Mouse (Mus musculus) hindbrain, embryonic 14.5 days (tissue): ENCODE measurements around the gene Col4a3. TPM values are rescaled to one million over a fixed set of nuclear protein-coding genes. Genes with fewer than 3 reads are reported as not detected.
A peak's percentile ranks its signal among the peaks of the same experiment; 100 is the strongest.

Experiments
- ATAC-seq: fragments of 200-750 bp; cut with Nextera tagmentation; 2 replicates; pipeline ENCODE4 v1.8.0; 2017; ENCODE audit warnings: moderate number of reproducible peaks, mild to moderate bottlenecking, moderate TSS enrichment, moderate library complexity; ENCODE audit not compliant: low FRiP score
- DNase-seq: peaks from one replicate; pipeline ENCODE4 v3.0.0-alpha.2; 2015; ENCODE audit warnings: low spot score
- H3K27ac ChIP-seq: fragments of 300-500 bp; sonication (generic); 2 replicates; pipeline ENCODE4 v1.5.1; 2014; ENCODE audit warnings: mild to moderate bottlenecking, moderate library complexity
- H3K27me3 ChIP-seq: fragments of 300-500 bp; sonication (generic); 2 replicates; pipeline ENCODE4 v1.6.1; 2014; ENCODE audit warnings: mild to moderate bottlenecking, low read length, mixed read lengths; ENCODE audit not compliant: control insufficient read depth, insufficient read depth
- H3K36me3 ChIP-seq: fragments of 300-500 bp; sonication (generic); replicated peaks from 2 replicates; pipeline ENCODE4 v1.6.1; 2014; ENCODE audit not compliant: control insufficient read depth, insufficient read depth
- H3K4me1 ChIP-seq: fragments of 300-500 bp; sonication (generic); replicated peaks from 2 replicates; pipeline ENCODE4 v1.6.1; 2014; ENCODE audit warnings: antibody characterized with exemption, low read length, mixed read lengths; ENCODE audit not compliant: control insufficient read depth, insufficient read depth
- H3K4me2 ChIP-seq: fragments of 300-500 bp; sonication (generic); replicated peaks from 2 replicates; pipeline ENCODE4 v1.6.1; 2014; ENCODE audit warnings: mild to moderate bottlenecking, moderate library complexity
- H3K4me3 ChIP-seq: fragments of 300-500 bp; sonication (generic); replicated peaks from 2 replicates; pipeline ENCODE4 v1.5.1; 2014; ENCODE audit warnings: mild to moderate bottlenecking, low read length
- H3K9ac ChIP-seq: fragments of 300-500 bp; sonication (generic); 2 replicates; pipeline ENCODE4 v1.6.1; 2014
- H3K9me3 ChIP-seq: fragments of 300-500 bp; sonication (generic); 2 replicates; pipeline ENCODE4 v1.6.1; 2016; ENCODE audit warnings: low read length; ENCODE audit not compliant: control insufficient read depth
- WGBS: fragments of 180-500 bp; shearing (Covaris S2); extraction: QIAGEN DNeasy Blood & Tissue Kit; methylation state at CpG from one replicate; pipeline ENCODE4 v1.1.7; 2014; 5-methylcytosine and 5-hydroxymethylcytosine counted together
- polyA plus RNA-seq: library from polyadenylated mRNA; unstranded; fragments of >200 nt; fragmentation: Nextera tagmentation; extraction: Ambion mirVana; gene quantifications from 2 replicates; pipeline ENCODE4 v1.2.1, GENCODE M21; 2014

Col4a3 gene
- polyA plus RNA-seq, 1 experiment from 2014 or later = 0.48 TPM

DNA sequence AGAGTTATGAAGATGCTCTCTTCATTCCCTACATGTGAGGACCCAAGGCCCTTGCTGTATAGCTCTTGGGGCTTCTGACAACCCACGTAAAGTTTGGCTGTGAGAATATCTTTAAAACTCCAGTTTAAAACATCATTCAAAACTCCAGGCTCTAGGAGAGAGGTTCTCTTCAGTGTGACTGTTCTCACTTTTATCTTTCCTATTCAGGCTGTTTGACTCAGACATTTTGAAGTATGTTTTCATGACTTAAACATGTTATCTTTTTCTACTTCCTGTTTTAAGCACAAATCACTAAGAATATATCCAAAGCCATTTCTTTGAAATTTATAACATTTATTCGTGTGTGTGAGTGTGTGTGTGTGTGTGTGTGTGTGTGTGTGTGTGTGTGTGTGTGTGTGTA lies 38.8 kb downstream of the Col4a3 start:
- no peaks in the 10 kb centered on the region for H3K27me3 ChIP-seq
- no peaks in the 10 kb centered on the region for H3K9me3 ChIP-seq
- H3K4me3 ChIP-seq = no peak overlapping the region
- WGBS = 87% methylated on average over 2 of the region's 2 CpGs
- no peak overlapping the region for H3K4me2 ChIP-seq
- no peak overlapping the region for H3K27ac ChIP-seq
- DNase-seq = no peak
- no peaks in the 10 kb centered on the region for H3K4me1 ChIP-seq
- ATAC-seq = no peak
- H3K36me3 ChIP-seq = no peaks in the 10 kb centered on the region
- H3K9ac ChIP-seq = no peak overlapping the region

DNA sequence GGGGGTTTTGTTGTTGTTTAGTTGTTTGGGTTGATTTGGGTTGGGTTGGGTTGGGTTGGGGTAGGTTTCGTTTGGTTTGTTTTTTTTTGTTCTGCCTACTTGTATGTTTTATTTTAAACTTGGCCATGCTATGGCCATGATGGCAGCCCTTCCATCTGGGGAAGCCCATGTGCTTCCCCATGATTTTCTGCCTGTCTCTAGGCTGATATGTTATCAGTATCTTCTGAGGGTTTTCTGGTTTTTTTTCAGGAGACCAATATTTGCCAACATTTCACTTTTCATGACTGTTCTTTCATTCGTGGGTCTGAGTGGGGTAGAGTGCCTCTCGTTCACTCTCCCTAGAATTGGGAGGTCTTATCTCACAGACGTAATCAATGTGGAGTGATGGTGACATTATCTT lies 40.9 kb downstream of the Col4a3 start:
- Histone ChIP-seq H3K27ac (no peak overlapping the region), H3K9ac (no peak overlapping the region), H3K9me3 (no peaks in the 10 kb centered on the region), H3K4me1 (no peaks in the 10 kb centered on the region), H3K4me3 (no peak overlapping the region), H3K36me3 (no peaks in the 10 kb centered on the region), H3K27me3 (no peaks in the 10 kb centered on the region), H3K4me2 (no peak overlapping the region)
- DNase-seq = no peak
- ATAC-seq = no peak
- WGBS = 92% methylated on average over 4 of the region's 4 CpGs

DNA sequence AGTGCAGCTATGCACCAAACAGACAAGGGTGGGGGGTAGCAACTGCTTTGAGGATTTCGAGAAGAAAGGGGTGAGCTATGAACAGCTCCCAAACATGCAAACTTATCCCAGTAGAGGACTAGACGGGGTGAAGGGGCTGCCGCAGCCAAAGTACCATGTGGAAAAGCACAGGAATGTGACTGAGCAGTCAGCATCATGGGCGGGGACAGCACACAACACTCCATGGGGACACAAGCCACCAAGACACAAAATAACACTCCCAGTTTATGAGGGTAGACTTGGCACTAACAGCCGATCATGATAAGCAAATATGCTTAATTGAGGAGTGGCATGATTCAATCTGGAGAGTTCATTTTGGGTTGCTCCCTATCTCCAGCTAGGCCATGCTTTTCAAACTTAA lies 42.8 kb downstream of the Col4a3 start:
- no peak overlapping the region for H3K9ac ChIP-seq
- H3K9me3 ChIP-seq = no peaks in the 10 kb centered on the region
- no peak overlapping the region for H3K27ac ChIP-seq
- H3K4me2 ChIP-seq = no peak overlapping the region
- no peak overlapping the region for H3K4me3 ChIP-seq
- no peaks in the 10 kb centered on the region for H3K36me3 ChIP-seq
- 88% methylated on average over 5 of the region's 5 CpGs for WGBS
- H3K27me3 ChIP-seq = no peaks in the 10 kb centered on the region
- no peaks in the 10 kb centered on the region for H3K4me1 ChIP-seq
- no peak for ATAC-seq
- no peak for DNase-seq

DNA sequence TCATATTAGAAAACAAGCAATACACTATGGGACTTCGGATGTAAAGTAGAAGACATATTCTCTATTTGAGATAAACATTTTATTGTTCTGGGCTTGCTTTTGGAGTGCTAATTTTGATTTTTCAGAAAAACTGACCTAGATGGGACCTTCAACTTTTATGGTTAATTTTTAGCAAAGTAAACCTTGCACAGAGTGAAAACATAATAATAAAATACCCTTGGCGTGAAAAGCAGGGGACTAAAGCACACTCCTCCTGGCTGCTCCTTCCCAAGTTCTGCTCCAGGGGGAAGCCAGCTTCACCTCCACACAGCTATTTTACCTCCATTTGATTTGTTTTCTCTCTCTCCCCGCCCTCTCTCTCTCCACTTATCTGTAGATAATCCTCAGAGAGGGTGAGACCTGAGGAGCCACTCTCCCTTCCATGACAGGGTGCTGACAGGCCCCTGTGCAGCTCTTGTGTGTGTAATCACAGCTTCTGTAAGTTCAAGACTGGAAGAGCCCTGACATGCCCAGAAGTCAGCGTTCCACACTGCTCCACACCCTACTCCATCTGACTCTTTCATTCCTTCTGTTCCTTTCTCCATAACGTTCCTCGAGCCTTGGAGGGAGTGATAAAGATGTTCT lies 44.6 kb downstream of the Col4a3 start:
- no peak for ATAC-seq
- Histone ChIP-seq H3K36me3 (no peaks in the 10 kb centered on the region), H3K4me3 (no peak overlapping the region), H3K27me3 (no peaks in the 10 kb centered on the region), H3K4me1 (no peaks in the 10 kb centered on the region), H3K9ac (no peak overlapping the region), H3K27ac (no peak overlapping the region), H3K9me3 (no peaks in the 10 kb centered on the region), H3K4me2 (no peak overlapping the region)
- DNase-seq = no peak
- WGBS = 80% methylated on average over 6 of the region's 6 CpGs

DNA sequence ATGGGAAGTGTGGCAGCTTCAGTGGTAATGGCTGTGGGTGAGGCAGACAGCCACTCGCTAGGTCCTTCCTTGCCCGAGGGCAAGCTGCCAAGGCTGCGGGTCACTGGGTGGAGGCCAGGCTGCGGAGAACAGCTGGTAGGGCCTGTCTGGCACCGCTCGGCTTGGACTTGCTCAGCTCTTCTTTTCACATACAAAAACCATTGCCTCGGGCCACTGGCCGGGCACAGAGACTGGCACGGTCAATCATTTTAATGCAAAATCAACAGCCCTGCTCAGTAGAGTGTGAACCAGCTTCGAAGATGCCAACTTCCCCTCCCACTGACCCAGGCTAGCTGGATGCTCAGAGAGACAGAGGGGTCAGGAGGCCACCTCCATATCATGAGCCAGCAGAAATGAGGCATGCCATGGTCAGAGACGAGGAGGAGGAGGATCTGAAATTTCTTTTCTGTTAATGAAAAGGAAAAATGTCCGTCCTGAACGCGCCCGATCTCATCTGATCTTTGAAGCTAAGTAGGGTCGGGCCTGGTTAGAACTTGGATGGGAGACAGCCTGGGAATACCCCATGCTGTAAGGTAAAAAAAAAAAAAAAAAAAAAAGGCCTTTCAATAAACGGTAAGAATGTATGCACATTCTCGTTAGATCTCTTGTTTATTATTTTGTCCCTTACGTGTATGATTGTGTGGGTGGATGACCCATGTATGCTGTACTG lies 48.0 kb downstream of the Col4a3 start:
- Histone ChIP-seq H3K4me1 (no peaks in the 10 kb centered on the region), H3K27ac (no peak overlapping the region), H3K9me3 (no peaks in the 10 kb centered on the region), H3K27me3 (no peaks in the 10 kb centered on the region), H3K9ac (no peak overlapping the region), H3K36me3 (no peaks in the 10 kb centered on the region), H3K4me3 (no peak overlapping the region), H3K4me2 (no peak overlapping the region)
- ATAC-seq = peak; percentile 93
- 64% methylated on average over 19 of the region's 19 CpGs for WGBS
- peak; percentile 41 for DNase-seq

DNA sequence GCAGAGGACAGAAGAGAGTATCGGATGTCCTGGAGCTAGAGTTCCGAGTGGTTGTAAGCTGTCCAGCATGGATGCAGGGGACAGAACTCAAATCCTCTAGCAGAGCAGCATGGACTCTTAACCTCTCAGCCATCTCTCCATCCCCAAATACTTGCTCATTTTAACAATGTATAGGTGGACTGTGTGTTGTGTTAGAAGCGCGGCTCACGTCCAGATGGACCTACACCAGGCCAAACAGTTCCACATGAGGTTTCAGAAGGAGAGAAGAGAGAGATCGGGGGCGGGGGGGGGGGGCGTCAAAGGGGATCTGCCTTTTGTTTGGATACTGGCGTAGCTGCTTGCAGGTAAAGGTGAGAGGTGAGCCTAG lies 48.5 kb downstream of the Col4a3 start:
- H3K9me3 ChIP-seq = no peaks in the 10 kb centered on the region
- DNase-seq (no peak), ATAC-seq (no peak)
- no peaks in the 10 kb centered on the region for H3K36me3 ChIP-seq
- H3K4me1 ChIP-seq = no peaks in the 10 kb centered on the region
- H3K27ac ChIP-seq = no peak overlapping the region
- WGBS = 94% methylated on average over 9 of the region's 9 CpGs
- H3K4me2 ChIP-seq = no peak overlapping the region
- H3K9ac ChIP-seq = no peak overlapping the region
- H3K27me3 ChIP-seq = no peaks in the 10 kb centered on the region
- H3K4me3 ChIP-seq = no peak overlapping the region

DNA sequence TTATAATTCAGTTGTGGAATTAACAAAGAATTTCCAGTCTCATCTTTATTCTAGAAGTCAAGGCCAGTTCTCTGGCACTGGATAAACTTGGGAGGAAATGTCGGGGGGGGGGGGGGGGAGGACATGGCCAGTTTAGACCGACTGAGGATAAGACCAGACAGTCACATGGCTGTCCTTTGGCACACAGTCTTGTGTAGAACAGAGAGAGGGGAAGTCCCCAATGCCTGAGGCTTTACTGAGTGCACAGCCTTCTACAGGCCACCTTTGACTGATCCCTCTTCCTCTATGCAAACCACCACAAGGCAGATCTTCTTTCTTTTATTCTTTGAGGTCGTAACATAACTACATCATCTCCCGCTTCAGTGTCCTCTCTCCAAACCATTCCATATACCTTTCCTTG lies 49.6 kb downstream of the Col4a3 start:
- H3K9ac ChIP-seq = no peak overlapping the region
- WGBS = 98% methylated on average over 4 of the region's 4 CpGs
- ATAC-seq = no peak
- no peak overlapping the region for H3K27ac ChIP-seq
- H3K4me3 ChIP-seq = no peak overlapping the region
- no peaks in the 10 kb centered on the region for H3K27me3 ChIP-seq
- no peaks in the 10 kb centered on the region for H3K4me1 ChIP-seq
- no peaks in the 10 kb centered on the region for H3K36me3 ChIP-seq
- DNase-seq = no peak
- no peak overlapping the region for H3K4me2 ChIP-seq
- H3K9me3 ChIP-seq = no peaks in the 10 kb centered on the region

DNA sequence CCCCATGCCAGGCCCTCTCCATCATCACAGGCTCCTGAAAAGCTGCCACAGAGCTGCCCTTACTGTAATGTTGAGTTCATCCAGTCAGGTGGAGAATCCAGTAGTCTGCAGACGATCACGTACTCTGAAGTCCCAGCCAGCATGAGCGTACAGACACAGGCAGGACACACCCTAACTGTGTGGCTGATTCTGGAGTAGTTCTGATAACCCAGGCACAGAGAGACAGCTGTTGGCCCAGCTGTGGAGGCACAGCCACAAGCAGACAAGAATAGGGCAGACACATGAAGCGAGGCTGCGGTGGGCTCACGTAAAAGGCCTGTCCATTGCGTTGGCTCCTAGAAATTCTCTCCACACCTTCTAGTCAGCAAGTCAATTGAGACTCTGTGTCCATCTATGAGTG lies 50.7 kb downstream of the Col4a3 start:
- H3K9ac ChIP-seq = no peak overlapping the region
- H3K36me3 ChIP-seq = no peaks in the 10 kb centered on the region
- DNase-seq (no peak), ATAC-seq (no peak)
- H3K4me3 ChIP-seq = no peak overlapping the region
- no peaks in the 10 kb centered on the region for H3K27me3 ChIP-seq
- no peaks in the 10 kb centered on the region for H3K9me3 ChIP-seq
- no peak overlapping the region for H3K27ac ChIP-seq
- no peaks in the 10 kb centered on the region for H3K4me1 ChIP-seq
- no peak overlapping the region for H3K4me2 ChIP-seq
- 94% methylated on average over 7 of the region's 7 CpGs for whole genome bisulfite sequencing

DNA sequence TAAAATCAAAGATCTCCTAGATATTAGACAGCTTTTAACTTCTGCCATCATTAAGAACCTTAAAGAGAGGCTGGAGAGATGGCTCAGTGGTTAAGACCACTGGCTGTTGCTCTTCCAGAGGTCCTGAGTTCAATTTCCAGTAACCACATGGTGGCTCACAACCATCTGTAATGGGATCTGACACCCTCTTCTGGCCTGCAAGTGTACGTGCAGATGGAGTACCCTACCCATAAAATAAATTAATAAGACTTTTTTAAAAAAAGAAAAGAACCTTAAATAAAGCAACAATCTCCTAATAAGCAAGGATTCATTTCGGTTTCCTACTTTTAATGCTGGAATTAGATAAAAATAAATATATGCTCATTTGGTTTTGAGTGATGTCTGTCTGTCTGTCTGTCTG lies 51.7 kb downstream of the Col4a3 start:
- Histone ChIP-seq H3K4me3 (no peak overlapping the region), H3K36me3 (no peaks in the 10 kb centered on the region), H3K9ac (no peak overlapping the region), H3K27ac (no peak overlapping the region), H3K4me2 (no peak overlapping the region), H3K9me3 (no peaks in the 10 kb centered on the region), H3K27me3 (no peaks in the 10 kb centered on the region), H3K4me1 (no peaks in the 10 kb centered on the region)
- DNase-seq (no peak), ATAC-seq (no peak)
- WGBS = 92% methylated on average over 2 of the region's 2 CpGs
